Mouse (Mus musculus): Measurements from ENCODE around the gene Ccdc42.

DNA sequence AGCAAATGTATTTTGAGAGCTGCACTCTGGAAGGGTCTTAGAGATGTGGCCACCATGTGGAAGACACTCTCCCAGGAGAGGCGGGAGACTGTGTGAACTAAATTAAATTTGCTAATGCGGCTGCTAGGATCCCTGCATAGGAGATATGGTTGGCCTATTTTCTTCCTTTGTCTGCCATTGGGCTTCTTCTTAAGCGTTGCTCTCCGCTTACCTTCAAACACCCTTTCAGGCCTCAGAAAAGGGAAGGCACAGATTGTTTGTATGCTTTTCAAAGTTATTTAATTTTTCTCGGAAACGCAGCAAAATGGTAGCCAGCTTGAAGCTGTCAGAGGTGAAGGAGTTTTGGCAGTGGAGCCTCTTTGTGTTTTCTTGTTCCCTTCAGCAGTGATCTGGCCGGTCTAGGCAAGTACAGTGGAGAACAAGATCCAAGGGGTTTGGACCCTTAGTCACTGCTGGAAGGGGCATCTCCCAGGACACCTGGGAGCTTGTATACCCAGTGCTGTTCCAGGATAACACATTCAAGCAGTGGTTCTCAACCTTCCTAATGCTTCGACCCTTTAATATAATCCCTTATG, 2.8 kb upstream of the Ccdc42 start:
- TF ChIP-seq GATA1 (IDR thresholded peaks at IDR 0.05; ENCODE audit: borderline replicate concordance, low read length): no peak
- no peak for TF ChIP-seq FLI1 (IDR thresholded peaks at IDR 0.05; ENCODE audit: low read length)

Data from megakaryocyte, embryonic 14.5 days (primary cell).